20 mouse cellular contexts compared by ENCODE assay signal in genomic region chr6:146313396-146313795, GRCm38 (mm10).
DNase-seq lines count a peak whose midpoint lies in the region; ATAC-seq and TF ChIP-seq lines count a peak whose summit lies in the region.
"Had no signal": no experiment of that assay in that cellular context is flagged by ENCODE, and none has a peak within 500 bp of the region (broad histone marks: within the 10 kb centered on the region; RNA-seq: fewer than 3 reads in every experiment).

No protein-coding gene starts in this region.

- TF ChIP-seq POLR2A in CH12.LX (IDR thresholded peaks at IDR 0.05; ENCODE audit: low read depth, low read length): no peak

- no peak for TF ChIP-seq CTCF in CH12.LX (conservative IDR thresholded peaks at IDR 0.05 in 1 of 2, IDR thresholded peaks at IDR 0.05 in 1 of 2; ENCODE audit: low read depth in 2 of 2, low read length in 2 of 2)

- no peak for TF ChIP-seq EP300 in CH12.LX (IDR thresholded peaks at IDR 0.05; ENCODE audit: low read length)

- H3K27me3 ChIP-seq in heart, embryonic 12.5 days (replicated peaks): no peaks in the 10 kb centered on the region
- no peaks in the 10 kb centered on the region for H3K27me3 ChIP-seq in CH12.LX (replicated peaks)
- H3K27me3 ChIP-seq: forebrain, embryonic 15.5 days; limb, embryonic 13.5 days; liver, embryonic 13.5 days; midbrain, embryonic 13.5 days had no signal

- in situ Hi-C loops in CH12.LX (cut with MboI; ENCODE audit: low pct_ligation_motif_present, low pct_unique_long_range_greater_than_20kb, low sequenced_read_pairs): no loop called here

- peaks cover 8% of the 10 kb centered on the region; the same call in 1 of the 2 replicates for H3K4me1 ChIP-seq in heart, embryonic 12.5 days (replicated peaks)
- peaks cover 3 to 8% of the 10 kb centered on the region in 2 experiments; a peak in 2 of 4 replicates for H3K4me1 ChIP-seq in CH12.LX (ENCODE audit: control insufficient read depth in 1 of 2, insufficient read depth in 2 of 2)
- H3K4me1 ChIP-seq: forebrain, embryonic 15.5 days; midbrain, embryonic 13.5 days had no signal

- no peak overlapping the region for H3K4me2 ChIP-seq in heart, embryonic 12.5 days
- H3K4me2 ChIP-seq in CH12.LX (ENCODE audit: insufficient read depth, low read depth, poor library complexity, severe bottlenecking): no peak overlapping the region
- H3K4me2 ChIP-seq: forebrain, embryonic 15.5 days; limb, embryonic 13.5 days; liver, embryonic 13.5 days; lung, embryonic 14.5 days; midbrain, embryonic 13.5 days had no signal

- no peak overlapping the region for H3K27ac ChIP-seq in heart, embryonic 12.5 days (ENCODE audit: poor library complexity, severe bottlenecking)
- no peak overlapping the region for H3K27ac ChIP-seq in CH12.LX (ENCODE audit: insufficient read depth, low read depth)
- H3K27ac ChIP-seq: forebrain, embryonic 15.5 days; heart, adult 2 months; hindbrain, embryonic 10.5 days; hindbrain, postnatal 0 days; limb, embryonic 13.5 days; liver, embryonic 13.5 days; macrophage; midbrain, embryonic 13.5 days had no signal

- DNase-seq in heart, adult 18-20 months: no peak
- peak; percentile 54 for DNase-seq in 3T3-L1 (ENCODE audit: low read depth, low spot score)
- DNase-seq in CH12.LX (ENCODE audit: extremely low read depth): peak; percentile 14
- no peak for DNase-seq in adrenal gland, postnatal 10 days
- no peak for DNase-seq in right cerebral cortex, postnatal 14 days
- no peak for DNase-seq in gastrocnemius, postnatal 36 days
- DNase-seq: cerebellum, adult 9-11 months; heart, adult 2 months; kidney, adult 18-20 months; kidney, postnatal 10 days; liver, embryonic 13.5 days; lung, embryonic 14.5 days had no signal

- dilution Hi-C loops in CH12.LX (cut with MboI; ENCODE audit: extremely low pct_ligation_motif_present, extremely low pct_unique_long_range_greater_than_20kb, low sequenced_read_pairs): no loop called here

- no peaks in the 10 kb centered on the region; the same call in 1 of the 2 replicates for H3K9me3 ChIP-seq in heart, embryonic 12.5 days (replicated peaks)
- H3K9me3 ChIP-seq in CH12.LX (replicated peaks; ENCODE audit: low read length): no peaks in the 10 kb centered on the region
- H3K9me3 ChIP-seq: forebrain, embryonic 15.5 days; hindbrain, embryonic 10.5 days; limb, embryonic 13.5 days; liver, embryonic 13.5 days; midbrain, embryonic 13.5 days had no signal

- WGBS in heart, embryonic 12.5 days: 70% methylated on average over 4 of the region's 4 CpGs

- no peak for TF ChIP-seq RAD21 in CH12.LX (IDR thresholded peaks at IDR 0.05; ENCODE audit: low read depth, low read length)

- intact Hi-C loops in gastrocnemius, postnatal 36 days (cut with DNase I): no loop called here

- peak; percentile 34; the same call in 1 of the 2 replicates for ATAC-seq in heart, embryonic 12.5 days (ENCODE audit: insufficient number of reproducible peaks, low FRiP score)
- peak; percentile 60 for ATAC-seq in inflammation-experienced regulatory T-cells, adult 6 months
- ATAC-seq: forebrain, embryonic 15.5 days; hindbrain, postnatal 0 days; midbrain, embryonic 13.5 days had no signal

- no peaks in the 10 kb centered on the region for H3K79me2 ChIP-seq in CH12.LX (replicated peaks; ENCODE audit: control insufficient read depth, extremely low read depth, insufficient read depth, poor library complexity, severe bottlenecking)

- H3K4me3 ChIP-seq in heart, embryonic 12.5 days: no peak overlapping the region
- no peak overlapping the region for H3K4me3 ChIP-seq in CH12.LX (replicated peaks in 1 of 3; ENCODE audit: low read depth in 2 of 3, low read length in 2 of 3, poor library complexity in 1 of 3)
- H3K4me3 ChIP-seq: forebrain, embryonic 15.5 days; heart, adult 2 months; hindbrain, embryonic 10.5 days; limb, embryonic 13.5 days; liver, embryonic 13.5 days; midbrain, embryonic 13.5 days had no signal

- H3K9ac ChIP-seq in heart, embryonic 12.5 days: no peak overlapping the region
- no peak overlapping the region for H3K9ac ChIP-seq in CH12.LX (ENCODE audit: insufficient read depth, low read depth)
- H3K9ac ChIP-seq: forebrain, embryonic 15.5 days; limb, embryonic 13.5 days; liver, embryonic 13.5 days; lung, embryonic 14.5 days; midbrain, embryonic 13.5 days had no signal

- peaks cover 45% of the 10 kb centered on the region for H3K36me3 ChIP-seq in heart, embryonic 12.5 days
- peaks cover 0 to 17% of the 10 kb centered on the region in 2 experiments for H3K36me3 ChIP-seq in CH12.LX (replicated peaks in 1 of 2; ENCODE audit: control insufficient read depth in 1 of 2, insufficient read depth in 1 of 2, low read length in 1 of 2)
- H3K36me3 ChIP-seq: forebrain, embryonic 15.5 days; hindbrain, embryonic 10.5 days; limb, embryonic 13.5 days; liver, embryonic 13.5 days; midbrain, embryonic 13.5 days had no signal

TF ChIP-seq in CH12.LX, 34 proteins besides CTCF, POLR2A, EP300 and RAD21:
- no peak for TF ChIP-seq USF2 (conservative IDR thresholded peaks at IDR 0.05; ENCODE audit: low read depth, low read length)
- TF ChIP-seq MXI1 (IDR thresholded peaks at IDR 0.05; ENCODE audit: low read depth, low read length): no peak
- no peak for TF ChIP-seq UBTF (IDR thresholded peaks at IDR 0.05; ENCODE audit: low read depth, low read length)
- no peak for TF ChIP-seq KAT2A (IDR thresholded peaks at IDR 0.05; ENCODE audit: insufficient replicate concordance, low read length)
- no peak for TF ChIP-seq ZMIZ1 (IDR thresholded peaks at IDR 0.05; ENCODE audit: low read depth, low read length)

Comparison
In these comparisons a context has a peak if more than half of its experiments do, and no peak if none do; other contexts are left out.
1. DNase-seq: peak in 3T3-L1 (single experiment) and CH12.LX (single experiment); none in heart, adult 18-20 months (0 of 2), adrenal gland, postnatal 10 days (single experiment), right cerebral cortex, postnatal 14 days (single experiment) and gastrocnemius, postnatal 36 days (0 of 2).